Mouse (Mus musculus): Measurements from ENCODE around the gene Dnah9. TPM values are rescaled to one million over a fixed set of nuclear protein-coding genes. Genes with fewer than 3 reads are reported as not detected.

Dnah9 gene
- polyA plus RNA-seq, 1 experiment = 3.1 TPM

- TF ChIP-seq CTCF (IDR thresholded peaks at IDR 0.05; ENCODE audit: borderline replicate concordance, extremely low read depth, insufficient read depth, insufficient read length) (no peak), POLR2A (IDR thresholded peaks at IDR 0.05; ENCODE audit: borderline replicate concordance, extremely low read depth, insufficient read depth, insufficient read length, poor library complexity, severe bottlenecking) (no peak)
- DNase-seq (ENCODE audit: low read depth) = no peak
Measured at GRCm38 (mm10) chr11:65794428-65795219, 373.7 kb downstream of the Dnah9 start.

DNA sequence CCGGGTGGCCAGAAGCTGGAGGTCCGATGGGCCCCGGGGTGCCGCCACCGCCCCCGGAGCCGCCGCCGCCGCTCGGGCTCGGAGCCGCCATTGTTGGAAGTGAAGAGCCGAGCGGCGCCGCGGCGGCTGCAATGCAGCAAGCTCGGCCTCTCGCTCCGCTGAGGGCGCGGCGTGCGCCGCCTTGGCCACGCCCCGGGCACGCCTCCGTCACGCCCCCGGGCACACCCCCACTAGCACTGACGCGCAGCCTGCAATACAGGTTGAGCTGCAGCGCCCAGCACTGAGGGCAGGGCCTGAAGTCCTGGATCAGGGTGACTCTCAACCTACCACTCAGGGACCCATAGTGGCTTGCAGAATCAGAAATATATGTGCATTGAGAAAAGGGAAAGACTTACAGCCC lies 380.2 kb downstream of the Dnah9 start, which contains the start of gene Map2k4:
Map2k4 (minus strand) TSS at position 144 of the 400 bp plus-strand sequence.
- peak; percentile 97 for DNase-seq (ENCODE audit: low read depth)
- TF ChIP-seq POLR2A (IDR thresholded peaks at IDR 0.05; ENCODE audit: borderline replicate concordance, extremely low read depth, insufficient read depth, insufficient read length, poor library complexity, severe bottlenecking) = peak; percentile 99
- TF ChIP-seq CTCF (IDR thresholded peaks at IDR 0.05; ENCODE audit: borderline replicate concordance, extremely low read depth, insufficient read depth, insufficient read length) = no peak

- TF ChIP-seq CTCF (IDR thresholded peaks at IDR 0.05; ENCODE audit: borderline replicate concordance, extremely low read depth, insufficient read depth, insufficient read length) = no peak
Measured at GRCm38 (mm10) chr11:65787421-65788151, 380.8 kb downstream of the Dnah9 start.

DNA sequence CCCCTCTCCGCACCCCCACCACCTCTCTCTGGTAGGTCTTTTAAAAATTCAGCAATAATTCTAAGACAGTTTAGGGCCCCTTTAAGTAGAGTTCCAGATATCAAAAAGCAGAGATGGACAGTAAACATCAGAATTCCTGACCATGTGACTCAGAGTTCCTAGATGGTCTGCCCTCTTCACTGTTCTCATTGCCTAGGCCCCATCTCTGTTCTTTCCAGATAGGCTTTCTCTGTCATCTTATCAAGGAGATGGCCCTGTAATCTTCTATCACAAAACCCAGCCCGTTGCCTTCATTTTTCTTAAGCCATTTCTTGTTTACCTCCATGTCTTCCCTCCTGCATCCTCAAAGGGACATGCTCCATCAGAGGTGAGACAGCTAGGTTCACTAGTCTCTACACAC lies 382.2 kb downstream of the Dnah9 start:
- TF ChIP-seq POLR2A (IDR thresholded peaks at IDR 0.05; ENCODE audit: borderline replicate concordance, extremely low read depth, insufficient read depth, insufficient read length, poor library complexity, severe bottlenecking) = no peak
- TF ChIP-seq CTCF (IDR thresholded peaks at IDR 0.05; ENCODE audit: borderline replicate concordance, extremely low read depth, insufficient read depth, insufficient read length) = no peak
- DNase-seq (ENCODE audit: low read depth) = no peak

More at GRCm38 (mm10) chr11:65787421-65788151, 380.8 kb downstream of the Dnah9 start:
- peak; percentile 39 for DNase-seq (ENCODE audit: low read depth)

GRCm38 (mm10) chr11:65781596-65781995 lies 386.8 kb downstream of the Dnah9 start:
- no peak for TF ChIP-seq CTCF (IDR thresholded peaks at IDR 0.05; ENCODE audit: borderline replicate concordance, extremely low read depth, insufficient read depth, insufficient read length)
- no peak for TF ChIP-seq POLR2A (IDR thresholded peaks at IDR 0.05; ENCODE audit: borderline replicate concordance, extremely low read depth, insufficient read depth, insufficient read length, poor library complexity, severe bottlenecking)
- no peak for DNase-seq (ENCODE audit: low read depth)
